Comparison of ENCODE assay signal across 8 mouse cellular contexts in the genomic region with DNA sequence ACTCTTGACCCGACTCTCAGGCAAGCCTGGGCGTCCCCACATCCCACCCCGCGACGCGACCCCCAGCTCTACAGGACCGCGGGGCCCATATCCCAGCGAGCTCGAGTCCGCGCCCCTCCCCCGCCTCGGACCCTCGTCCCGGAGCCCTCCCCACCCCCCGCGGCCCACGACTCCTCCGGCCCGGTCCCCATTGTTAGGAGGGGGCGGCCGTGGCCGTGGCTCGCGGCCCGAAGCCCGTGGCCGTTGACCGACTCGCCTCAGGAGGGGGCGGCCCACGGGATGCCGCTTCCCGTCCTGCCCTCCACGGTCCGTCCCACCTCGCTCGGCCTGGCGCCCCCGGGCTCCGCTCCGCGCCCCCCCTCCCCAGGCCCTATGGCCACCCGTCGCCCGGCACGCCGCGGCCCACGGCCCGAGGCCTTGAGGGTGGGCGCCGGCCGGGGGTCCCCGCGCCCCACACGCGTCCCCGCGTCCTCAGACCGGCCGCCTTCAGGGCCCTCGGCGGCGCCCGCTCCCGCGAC. TPM values are rescaled to one million over a fixed set of nuclear protein-coding genes. Genes with fewer than 3 reads are reported as not detected.
DNase-seq lines count a peak whose midpoint lies in the region; ATAC-seq and TF ChIP-seq lines count a peak whose summit lies in the region.

A gene (minus strand): TSS at position 111 of the 518 bp plus-strand sequence.

- H3K4me2 ChIP-seq in embryonic facial prominence, embryonic 15.5 days (replicated peaks) = peak within 1 kb of the TSS; percentile 70
- H3K4me2 ChIP-seq in heart, embryonic 15.5 days = peak within 1 kb of the TSS; percentile 84
- peak within 1 kb of the TSS; percentile 93 for H3K4me2 ChIP-seq in stomach, postnatal 0 days (replicated peaks; ENCODE audit: low read depth)

- peak within 1 kb of the TSS; percentile 96 for H3K4me3 ChIP-seq in embryonic facial prominence, embryonic 15.5 days (replicated peaks)
- peak within 1 kb of the TSS; percentile 95 for H3K4me3 ChIP-seq in heart, embryonic 15.5 days
- H3K4me3 ChIP-seq in stomach, postnatal 0 days (ENCODE audit: low read depth, low read length) = peak within 1 kb of the TSS; percentile 99

- peak within 1 kb of the TSS; percentile 91 for H3K9ac ChIP-seq in embryonic facial prominence, embryonic 15.5 days
- peak within 1 kb of the TSS; percentile 97 for H3K9ac ChIP-seq in heart, embryonic 15.5 days
- peak within 1 kb of the TSS; percentile 98 for H3K9ac ChIP-seq in stomach, postnatal 0 days (ENCODE audit: low read length)

- peak within 1 kb of the TSS; percentile 65; the same call in 1 of the 2 replicates for H3K27ac ChIP-seq in embryonic facial prominence, embryonic 15.5 days (replicated peaks)
- H3K27ac ChIP-seq in heart, embryonic 15.5 days = peak within 1 kb of the TSS; percentile 69
- H3K27ac ChIP-seq in stomach, postnatal 0 days (replicated peaks) = peak within 1 kb of the TSS; percentile 76

- H3K36me3 ChIP-seq in embryonic facial prominence, embryonic 15.5 days = 0 out of 2 replicates have a peak, but pooled peaks cover 4% of the 10 kb centered on the region
- H3K36me3 ChIP-seq in heart, embryonic 15.5 days = 0 out of 2 replicates have a peak, but pooled peaks cover 8% of the 10 kb centered on the region
- H3K36me3 ChIP-seq in stomach, postnatal 0 days (ENCODE audit: control insufficient read depth, insufficient read depth, low read length) = no peaks in the 10 kb centered on the region

- no peak for TF ChIP-seq EP300 in stomach, postnatal 0 days (optimal IDR thresholded peaks at IDR 0.05)

- TF ChIP-seq CTCF in stomach, postnatal 0 days (IDR thresholded peaks at IDR 0.05; ENCODE audit: low read depth) = no peak

- peaks cover 13% of the 10 kb centered on the region; the same call in 1 of the 2 replicates for H3K4me1 ChIP-seq in embryonic facial prominence, embryonic 15.5 days
- peaks cover 4% of the 10 kb centered on the region; the same call in 1 of the 2 replicates for H3K4me1 ChIP-seq in heart, embryonic 15.5 days (replicated peaks)
- no peaks in the 10 kb centered on the region for H3K4me1 ChIP-seq in stomach, postnatal 0 days (replicated peaks; ENCODE audit: control insufficient read depth, insufficient read depth)

- peak; percentile 17 to 26 for DNase-seq in lung, adult 18-20 months
- DNase-seq in lung, postnatal 4 days = no peak
- peak; percentile 64 for DNase-seq in adrenal gland, postnatal 14 days
- DNase-seq in layer of hippocampus, postnatal 25 days (ENCODE audit: extremely low spot score in 1 of 2, low spot score in 1 of 2) = peak; percentile 5 to 9
- DNase-seq in lung, postnatal 36 days = peak; percentile 16
- DNase-seq in stomach, postnatal 0 days (ENCODE audit: low spot score) = no peak

- no peaks in the 10 kb centered on the region for H3K9me3 ChIP-seq in embryonic facial prominence, embryonic 15.5 days (replicated peaks)
- no peaks in the 10 kb centered on the region for H3K9me3 ChIP-seq in heart, embryonic 15.5 days (replicated peaks)
- no peaks in the 10 kb centered on the region for H3K9me3 ChIP-seq in stomach, postnatal 0 days (ENCODE audit: control insufficient read depth, low read length)

- no peaks in the 10 kb centered on the region for H3K27me3 ChIP-seq in embryonic facial prominence, embryonic 15.5 days
- no peaks in the 10 kb centered on the region for H3K27me3 ChIP-seq in heart, embryonic 15.5 days
- H3K27me3 ChIP-seq in stomach, postnatal 0 days (ENCODE audit: control insufficient read depth, insufficient read depth, low read length) = no peaks in the 10 kb centered on the region

- peak; percentile 75 for ATAC-seq in embryonic facial prominence, embryonic 15.5 days (ENCODE audit: insufficient number of reproducible peaks, low FRiP score, low TSS enrichment, low read depth)
- peak; percentile 83 for ATAC-seq in heart, embryonic 15.5 days (replicated peaks; ENCODE audit: insufficient number of reproducible peaks, insufficient read depth, low FRiP score, low read depth)
- peak; percentile 75 for ATAC-seq in stomach, postnatal 0 days (ENCODE audit: low FRiP score, low TSS enrichment)

- WGBS in embryonic facial prominence, embryonic 15.5 days = under 1% methylated on average over 61 of the region's 69 CpGs
- WGBS in heart, embryonic 15.5 days = under 1% methylated on average over 65 of the region's 69 CpGs
- WGBS in stomach, postnatal 0 days = 1% methylated on average over 31 of the region's 69 CpGs

RNA-seq across cellular contexts. Expression of the gene that starts here (rescaled TPM):
- total RNA-seq in adrenal gland, postnatal 14 days (2021) = 49.7 and 53.7 TPM in 2 replicates
- 23.2 and 25.5 TPM in 2 replicates for polyA plus RNA-seq in embryonic facial prominence, embryonic 15.5 days (2015; fragmentation: Nextera tagmentation; extraction: Ambion mirVana)
- polyA plus RNA-seq in heart, embryonic 15.5 days (2015; fragmentation: Nextera tagmentation; extraction: Ambion mirVana) = 11.7 and 15.0 TPM in 2 replicates
- total RNA-seq in layer of hippocampus, postnatal 25 days (2021) = 10 to 100 TPM; 61.0 to 69.9 TPM
- 7.5 and 8.2 TPM in 2 replicates for polyA plus RNA-seq in stomach, postnatal 0 days (2015; fragmentation: Nextera tagmentation; extraction: Ambion mirVana)

Comparison
In these comparisons a context has a peak if more than half of its experiments do, and no peak if none do; other contexts are left out.
1. DNase-seq: peak in lung, adult 18-20 months (2 of 2), adrenal gland, postnatal 14 days (single experiment), layer of hippocampus, postnatal 25 days (2 of 2) and lung, postnatal 36 days (single experiment); none in lung, postnatal 4 days (0 of 2) and stomach, postnatal 0 days (single experiment).
2. Peak in every context shown above with its lines, with median percentiles within 50 percentile points of each other: ATAC-seq, H3K27ac ChIP-seq, H3K4me2 ChIP-seq, H3K4me3 ChIP-seq and H3K9ac ChIP-seq.